Mouse (Mus musculus): ENCODE results near the gene Olfr224. TPM values are rescaled to one million over a fixed set of nuclear protein-coding genes. Genes with fewer than 3 reads are reported as not detected.

The Olfr224 gene
- polyA plus RNA-seq, 1 experiment from 2014 or later = not detected

GRCm38 (mm10) chr11:58604688-58605087, 34.3 kb upstream of the Olfr224 start:
- WGBS = 37% methylated on average over 2 of the region's 2 CpGs
- Histone ChIP-seq H3K4me1 (replicated peaks; ENCODE audit: control insufficient read depth, insufficient read depth, low read length) (no peaks in the 10 kb centered on the region), H3K36me3 (ENCODE audit: control insufficient read depth, insufficient read depth, low read length) (no peaks in the 10 kb centered on the region), H3K9ac (ENCODE audit: low read length) (no peak overlapping the region), H3K9me3 (ENCODE audit: control insufficient read depth, low read length) (no peaks in the 10 kb centered on the region), H3K4me2 (ENCODE audit: low read depth, low read length) (no peak overlapping the region), H3K27ac (ENCODE audit: low read length) (no peak overlapping the region), H3K4me3 (ENCODE audit: low read length) (no peak overlapping the region), H3K27me3 (ENCODE audit: control insufficient read depth, insufficient read depth, low read depth, low read length) (no peaks in the 10 kb centered on the region)
- ATAC-seq (ENCODE audit: low read depth) = no peak

DNA sequence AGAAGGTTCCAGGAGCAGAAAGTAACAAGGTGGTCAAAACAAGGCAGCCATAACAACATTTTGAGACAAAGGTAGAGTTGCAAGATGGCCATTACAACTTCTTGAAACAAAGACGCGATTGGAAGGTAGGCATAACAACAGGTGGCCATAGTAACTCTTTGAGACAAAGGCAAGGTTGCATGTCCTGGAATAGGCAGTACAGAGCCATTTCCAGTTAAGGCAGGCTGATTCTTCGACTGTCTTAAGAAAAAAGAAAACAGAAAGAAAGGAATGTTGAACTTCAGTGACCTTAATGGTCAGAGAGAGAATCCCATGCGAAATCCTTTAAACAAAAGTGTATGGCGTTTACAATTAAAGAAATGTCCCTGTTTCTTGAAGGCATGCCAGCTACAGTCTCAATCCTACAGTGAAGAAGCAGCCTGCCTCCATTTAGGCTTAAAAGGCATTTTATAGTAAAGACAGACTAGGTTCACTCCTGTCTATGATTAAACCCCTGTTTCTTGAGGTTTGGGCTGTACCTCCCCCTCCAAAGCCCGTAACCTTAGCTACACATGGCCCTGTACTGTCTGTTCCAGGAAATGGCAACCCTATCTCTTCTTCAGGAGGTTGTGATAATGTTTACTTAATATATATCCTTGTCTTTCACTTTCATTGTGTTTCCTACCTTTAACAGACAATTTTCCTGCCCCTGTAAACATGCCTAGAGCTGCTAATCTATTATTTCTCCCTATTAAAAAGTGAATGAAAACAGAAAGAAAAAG, 32.6 kb upstream of the Olfr224 start:
- no peak overlapping the region for H3K4me3 ChIP-seq (ENCODE audit: low read length)
- WGBS = 61% methylated on average over 6 of the region's 6 CpGs
- no peak overlapping the region for H3K9ac ChIP-seq (ENCODE audit: low read length)
- H3K27me3 ChIP-seq (ENCODE audit: control insufficient read depth, insufficient read depth, low read depth, low read length) = no peaks in the 10 kb centered on the region
- H3K9me3 ChIP-seq (ENCODE audit: control insufficient read depth, low read length) = no peaks in the 10 kb centered on the region
- no peak overlapping the region for H3K4me2 ChIP-seq (ENCODE audit: low read depth, low read length)
- no peaks in the 10 kb centered on the region for H3K36me3 ChIP-seq (ENCODE audit: control insufficient read depth, insufficient read depth, low read length)
- ATAC-seq (ENCODE audit: low read depth) = no peak
- H3K27ac ChIP-seq (ENCODE audit: low read length) = no peak overlapping the region
- H3K4me1 ChIP-seq (replicated peaks; ENCODE audit: control insufficient read depth, insufficient read depth, low read length) = no peaks in the 10 kb centered on the region

- Histone ChIP-seq H3K27me3 (ENCODE audit: control insufficient read depth, insufficient read depth, low read depth, low read length) (no peaks in the 10 kb centered on the region), H3K4me1 (replicated peaks; ENCODE audit: control insufficient read depth, insufficient read depth, low read length) (no peaks in the 10 kb centered on the region), H3K36me3 (ENCODE audit: control insufficient read depth, insufficient read depth, low read length) (no peaks in the 10 kb centered on the region), H3K27ac (ENCODE audit: low read length) (no peak overlapping the region), H3K9ac (ENCODE audit: low read length) (no peak overlapping the region), H3K4me3 (ENCODE audit: low read length) (no peak overlapping the region), H3K4me2 (ENCODE audit: low read depth, low read length) (no peak overlapping the region), H3K9me3 (ENCODE audit: control insufficient read depth, low read length) (no peaks in the 10 kb centered on the region)
- ATAC-seq (ENCODE audit: low read depth) = no peak
Measured at GRCm38 (mm10) chr11:58602062-58602461, 31.7 kb upstream of the Olfr224 start.

DNA sequence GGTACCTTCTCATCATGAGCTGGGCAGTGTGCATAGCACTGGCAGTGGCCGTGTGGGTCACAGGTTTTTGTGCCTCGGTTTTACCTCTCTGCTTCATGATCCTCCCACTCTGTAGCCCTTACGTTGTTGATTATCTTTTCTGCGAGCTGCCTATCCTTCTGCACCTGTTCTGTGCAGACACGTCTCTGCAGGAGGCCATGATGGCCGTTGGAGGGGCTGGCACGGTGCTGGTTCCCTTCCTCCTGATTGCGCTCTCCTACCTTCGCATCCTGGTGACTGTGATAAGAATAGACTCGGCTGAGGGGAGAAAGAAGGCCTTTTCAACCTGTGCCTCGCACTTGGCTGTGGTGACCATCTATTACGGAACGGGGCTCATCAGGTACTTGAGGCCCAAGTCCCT, 27.5 kb upstream of the Olfr224 start:
- H3K27me3 ChIP-seq (ENCODE audit: control insufficient read depth, insufficient read depth, low read depth, low read length) = no peaks in the 10 kb centered on the region
- 79% methylated on average over 13 of the region's 13 CpGs for WGBS
- no peaks in the 10 kb centered on the region for H3K9me3 ChIP-seq (ENCODE audit: control insufficient read depth, low read length)
- H3K4me1 ChIP-seq (replicated peaks; ENCODE audit: control insufficient read depth, insufficient read depth, low read length) = no peaks in the 10 kb centered on the region
- H3K9ac ChIP-seq (ENCODE audit: low read length) = no peak overlapping the region
- no peak overlapping the region for H3K4me3 ChIP-seq (ENCODE audit: low read length)
- no peak overlapping the region for H3K27ac ChIP-seq (ENCODE audit: low read length)
- ATAC-seq (ENCODE audit: low read depth) = no peak
- no peaks in the 10 kb centered on the region for H3K36me3 ChIP-seq (ENCODE audit: control insufficient read depth, insufficient read depth, low read length)
- no peak overlapping the region for H3K4me2 ChIP-seq (ENCODE audit: low read depth, low read length)

- ATAC-seq (ENCODE audit: low read depth) = no peak
- no peaks in the 10 kb centered on the region for H3K4me1 ChIP-seq (replicated peaks; ENCODE audit: control insufficient read depth, insufficient read depth, low read length)
- 73% methylated on average over 6 of the region's 6 CpGs for WGBS
- H3K27me3 ChIP-seq (ENCODE audit: control insufficient read depth, insufficient read depth, low read depth, low read length) = no peaks in the 10 kb centered on the region
- H3K27ac ChIP-seq (ENCODE audit: low read length) = no peak within 1 kb of the TSS
- H3K4me3 ChIP-seq (ENCODE audit: low read length) = no peak within 1 kb of the TSS
- H3K36me3 ChIP-seq (ENCODE audit: control insufficient read depth, insufficient read depth, low read length) = no peaks in the 10 kb centered on the region
- no peak within 1 kb of the TSS for H3K4me2 ChIP-seq (ENCODE audit: low read depth, low read length)
- no peaks in the 10 kb centered on the region for H3K9me3 ChIP-seq (ENCODE audit: control insufficient read depth, low read length)
- no peak within 1 kb of the TSS for H3K9ac ChIP-seq (ENCODE audit: low read length)
Measured at GRCm38 (mm10) chr11:58594814-58595213, 24.5 kb upstream of the Olfr224 start, which contains the start of gene Olfr324. TSS of gene Olfr324 (plus strand) at chr11:58595114.

GRCm38 (mm10) chr11:58588620-58589250, 18.4 kb upstream of the Olfr224 start:
- Histone ChIP-seq H3K36me3 (ENCODE audit: control insufficient read depth, insufficient read depth, low read length) (no peaks in the 10 kb centered on the region), H3K4me3 (ENCODE audit: low read length) (no peak overlapping the region), H3K27me3 (ENCODE audit: control insufficient read depth, insufficient read depth, low read depth, low read length) (no peaks in the 10 kb centered on the region), H3K4me2 (ENCODE audit: low read depth, low read length) (no peak overlapping the region), H3K9ac (ENCODE audit: low read length) (no peak overlapping the region), H3K27ac (ENCODE audit: low read length) (no peak overlapping the region), H3K4me1 (replicated peaks; ENCODE audit: control insufficient read depth, insufficient read depth, low read length) (no peaks in the 10 kb centered on the region), H3K9me3 (ENCODE audit: control insufficient read depth, low read length) (no peaks in the 10 kb centered on the region)
- ATAC-seq (ENCODE audit: low read depth) = no peak
- 51% methylated on average over 3 of the region's 3 CpGs for WGBS

- no peak for ATAC-seq (ENCODE audit: low read depth)
- Histone ChIP-seq H3K27me3 (ENCODE audit: control insufficient read depth, insufficient read depth, low read depth, low read length) (no peaks in the 10 kb centered on the region), H3K36me3 (ENCODE audit: control insufficient read depth, insufficient read depth, low read length) (no peaks in the 10 kb centered on the region), H3K27ac (ENCODE audit: low read length) (no peak overlapping the region), H3K4me3 (ENCODE audit: low read length) (no peak overlapping the region), H3K4me2 (ENCODE audit: low read depth, low read length) (no peak overlapping the region), H3K9ac (ENCODE audit: low read length) (no peak overlapping the region), H3K4me1 (replicated peaks; ENCODE audit: control insufficient read depth, insufficient read depth, low read length) (no peaks in the 10 kb centered on the region), H3K9me3 (ENCODE audit: control insufficient read depth, low read length) (no peaks in the 10 kb centered on the region)
- WGBS = 70% methylated on average over 7 of the region's 7 CpGs
Measured at GRCm38 (mm10) chr11:58587898-58588348, 17.6 kb upstream of the Olfr224 start.

DNA sequence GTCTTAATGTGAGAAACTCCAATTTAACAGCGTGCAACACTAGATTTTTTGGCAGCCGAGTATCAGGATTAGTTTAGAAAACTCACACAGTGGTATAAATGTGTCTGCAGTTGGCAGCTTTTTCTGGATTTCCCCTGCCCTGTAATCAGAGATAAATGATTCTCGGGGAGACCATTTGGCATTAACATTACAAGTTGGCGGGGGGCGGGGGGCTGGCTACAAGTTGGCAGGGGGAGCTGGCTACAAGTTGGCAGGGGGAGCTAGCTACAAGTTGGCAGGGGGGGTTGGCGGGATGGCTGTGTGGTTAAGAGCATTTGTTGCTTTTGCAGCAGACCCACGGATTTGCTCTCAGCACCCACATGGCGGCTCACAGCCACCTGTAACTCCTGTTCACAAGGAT, 8.3 kb upstream of the Olfr224 start:
- Histone ChIP-seq H3K4me2 (ENCODE audit: low read depth, low read length) (no peak overlapping the region), H3K36me3 (ENCODE audit: control insufficient read depth, insufficient read depth, low read length) (no peaks in the 10 kb centered on the region), H3K9me3 (ENCODE audit: control insufficient read depth, low read length) (no peaks in the 10 kb centered on the region), H3K4me3 (ENCODE audit: low read length) (no peak overlapping the region), H3K4me1 (replicated peaks; ENCODE audit: control insufficient read depth, insufficient read depth, low read length) (no peaks in the 10 kb centered on the region), H3K27ac (ENCODE audit: low read length) (no peak overlapping the region), H3K27me3 (ENCODE audit: control insufficient read depth, insufficient read depth, low read depth, low read length) (no peaks in the 10 kb centered on the region), H3K9ac (ENCODE audit: low read length) (no peak overlapping the region)
- WGBS = 71% methylated on average over 8 of the region's 8 CpGs
- ATAC-seq (ENCODE audit: low read depth) = no peak

DNA sequence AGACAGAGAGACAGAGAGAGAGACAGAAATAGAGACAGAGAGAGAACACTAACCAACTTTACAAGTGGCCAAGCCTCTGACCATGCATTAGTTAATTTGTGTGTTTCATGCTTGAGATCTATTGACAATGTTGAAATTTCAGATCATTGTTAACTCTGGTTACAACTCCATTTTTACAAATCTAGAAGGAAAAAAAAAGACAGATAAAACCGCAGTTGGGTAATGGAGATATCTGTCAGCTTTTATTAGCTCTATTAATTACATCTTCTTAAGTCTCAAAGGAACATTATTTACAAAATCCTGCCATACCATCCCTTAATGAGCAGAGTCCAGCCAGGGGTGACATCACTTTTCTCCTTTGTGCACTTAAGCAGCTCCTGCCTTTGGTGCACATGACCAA, 7.1 kb upstream of the Olfr224 start, which contains the start of gene Olfr325:
Gene Olfr325 (plus strand): TSS at position 301 of the 400 bp plus-strand sequence.
- Histone ChIP-seq H3K27me3 (ENCODE audit: control insufficient read depth, insufficient read depth, low read depth, low read length) (no peaks in the 10 kb centered on the region), H3K4me1 (replicated peaks; ENCODE audit: control insufficient read depth, insufficient read depth, low read length) (no peaks in the 10 kb centered on the region), H3K27ac (ENCODE audit: low read length) (no peak within 1 kb of the TSS), H3K4me2 (ENCODE audit: low read depth, low read length) (no peak within 1 kb of the TSS), H3K9ac (ENCODE audit: low read length) (no peak within 1 kb of the TSS), H3K9me3 (ENCODE audit: control insufficient read depth, low read length) (no peaks in the 10 kb centered on the region), H3K4me3 (ENCODE audit: low read length) (no peak within 1 kb of the TSS), H3K36me3 (ENCODE audit: control insufficient read depth, insufficient read depth, low read length) (no peaks in the 10 kb centered on the region)
- ATAC-seq (ENCODE audit: low read depth) = no peak
- WGBS = 50% methylated on average over 1 of the region's 1 CpGs

Data from lung, embryonic 16.5 days (tissue).